Mouse (Mus musculus): ENCODE measurements around the gene Nampt.
"Not testable (repeated sequence)": the region's sequence is repeated elsewhere in the genome, so short reads cannot be mapped to it uniquely, and the experiment has no call there.

The Nampt gene

DNA sequence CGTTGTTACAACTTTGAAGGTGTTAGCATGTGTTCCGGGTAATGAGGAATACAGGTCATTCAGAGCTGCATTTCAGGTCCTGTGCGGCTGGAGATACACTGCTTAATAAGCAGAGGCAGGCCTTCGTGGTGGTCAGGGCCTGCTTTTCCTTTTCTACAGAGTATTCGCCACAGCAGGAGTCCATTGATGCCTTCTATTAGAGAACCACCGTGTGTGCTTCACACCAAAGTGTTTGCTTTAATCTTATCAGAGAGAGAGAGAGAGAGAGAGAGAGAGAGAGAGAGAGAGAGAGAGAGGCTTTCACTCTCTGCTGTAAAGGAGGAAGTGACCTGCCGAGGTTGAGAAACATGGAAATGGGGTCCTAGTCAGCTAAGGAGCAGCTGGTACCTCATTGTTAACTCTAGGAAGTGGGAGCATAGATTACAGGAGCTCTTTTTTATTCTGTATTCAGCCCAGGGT, 22.1 kb downstream of the Nampt start:
- no peak for DNase-seq (ENCODE audit: low spot score)

GRCm38 (mm10) chr12:32846325-32846724, 27.0 kb downstream of the Nampt start:
- DNase-seq (ENCODE audit: low spot score), result no peak

- no peak for DNase-seq (ENCODE audit: low spot score)
These were observed 34.4 kb downstream of the Nampt start for GRCm38 (mm10) chr12:32853757-32854156.

DNA sequence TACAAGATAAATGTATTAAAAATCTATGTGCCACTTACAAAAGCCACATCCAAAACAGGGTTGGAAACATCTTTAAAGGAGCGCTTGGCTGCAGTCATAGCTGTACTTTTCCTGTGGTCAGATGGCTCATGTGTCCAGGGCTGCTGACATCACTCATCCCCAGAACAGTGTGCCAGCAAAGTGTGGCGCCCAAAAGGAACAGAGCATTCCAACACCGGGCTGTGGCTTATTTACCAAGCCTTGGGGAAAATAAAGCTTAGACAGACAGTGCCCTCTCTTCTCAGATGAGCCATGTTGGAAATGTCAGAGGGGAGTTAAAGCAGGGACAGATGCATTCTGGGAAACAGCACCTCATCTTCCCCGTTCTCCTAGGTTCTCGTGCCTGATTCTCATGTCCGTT, 35.5 kb downstream of the Nampt start:
- no peak for DNase-seq (ENCODE audit: low spot score)

DNA sequence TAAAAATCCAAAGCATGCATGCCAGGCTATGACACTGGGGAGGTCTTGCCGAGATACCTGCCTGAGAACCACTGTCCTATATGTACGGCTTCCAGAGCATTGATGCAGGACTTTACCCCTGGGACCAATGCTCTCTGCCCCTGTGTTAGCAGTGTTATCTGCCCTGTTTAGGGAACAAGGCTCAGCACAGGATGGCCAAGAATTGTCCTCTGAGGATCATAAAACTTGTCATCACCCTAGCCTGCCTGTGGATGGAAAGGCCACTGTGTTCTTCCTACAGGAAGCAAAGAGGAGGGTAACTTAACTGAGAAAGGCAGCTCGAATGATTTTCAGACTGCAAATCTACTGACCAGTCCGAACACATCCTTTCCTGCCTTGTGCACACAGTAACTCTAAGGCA, 36.1 kb downstream of the Nampt start:
- DNase-seq (ENCODE audit: low spot score), result no peak

DNA sequence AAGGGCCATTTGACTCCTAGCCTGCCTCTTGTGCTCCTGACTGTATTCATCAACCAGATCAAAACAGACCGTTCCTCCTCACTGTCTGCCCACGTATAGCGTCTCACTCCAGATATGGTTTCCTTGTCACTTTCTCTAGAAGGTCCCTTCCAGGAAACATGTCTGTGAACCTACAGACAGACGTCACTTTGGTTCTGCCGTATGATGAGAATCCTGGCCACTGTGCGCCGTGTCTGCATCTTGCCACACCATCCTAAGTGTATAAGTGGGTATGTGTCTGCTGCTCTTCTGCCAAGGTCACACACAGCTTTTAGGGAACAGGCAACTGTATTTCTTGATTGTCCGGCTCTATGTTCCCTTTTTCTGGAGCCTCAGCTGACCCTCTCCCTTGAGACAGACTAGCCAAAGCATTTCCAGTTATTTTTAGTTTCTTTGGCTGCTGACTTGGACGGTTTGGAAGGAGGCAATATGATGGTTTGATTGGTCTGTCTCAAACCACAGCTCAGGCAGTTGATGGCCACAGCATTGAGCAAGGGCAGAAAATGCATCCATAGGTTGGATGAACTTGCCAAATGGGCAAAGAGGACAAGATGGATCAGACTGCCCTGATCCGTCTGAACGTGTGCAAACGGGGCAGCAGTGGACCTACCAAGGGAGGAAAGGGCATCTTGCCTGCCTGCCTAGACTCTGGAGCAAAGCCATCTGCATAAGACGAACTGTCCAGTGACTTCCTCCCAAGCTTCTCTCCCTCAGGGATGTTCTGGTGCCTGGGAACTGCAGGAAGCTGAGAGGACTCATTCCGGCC, 37.6 kb downstream of the Nampt start:
- no peak for DNase-seq (ENCODE audit: low spot score)

DNA sequence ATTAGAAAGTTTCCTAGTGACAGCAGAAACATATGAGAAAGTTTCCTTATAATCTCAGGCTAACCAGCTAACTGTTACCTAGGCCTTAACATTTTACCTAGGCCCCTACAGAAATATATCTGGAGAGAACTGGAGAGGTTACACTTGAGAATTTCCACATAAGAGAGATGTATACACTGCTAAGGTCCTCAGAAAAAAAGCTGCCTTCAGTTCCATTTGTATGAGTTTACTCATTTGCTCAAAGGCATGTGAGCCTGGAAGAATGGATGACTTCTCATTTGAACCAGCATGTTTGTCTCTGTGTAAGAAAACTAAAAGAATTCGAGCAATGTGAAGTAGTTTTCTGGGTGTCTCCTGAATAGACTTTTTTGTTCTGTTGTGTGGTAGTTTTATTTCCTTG, 39.1 kb downstream of the Nampt start:
- no peak for DNase-seq (ENCODE audit: low spot score)

- DNase-seq (ENCODE audit: low spot score), result no peak
These were observed 41.5 kb downstream of the Nampt start for GRCm38 (mm10) chr12:32860820-32861219.

- DNase-seq (ENCODE audit: low spot score), result no peak
These were observed 51.5 kb downstream of the Nampt start for GRCm38 (mm10) chr12:32870815-32871214.

GRCm38 (mm10) chr12:32877500-32877899, 58.2 kb downstream of the Nampt start:
- DNase-seq (ENCODE audit: low spot score), result no peak

- DNase-seq (ENCODE audit: low spot score), result no peak
These were observed 58.7 kb downstream of the Nampt start for GRCm38 (mm10) chr12:32877964-32878571.

DNA sequence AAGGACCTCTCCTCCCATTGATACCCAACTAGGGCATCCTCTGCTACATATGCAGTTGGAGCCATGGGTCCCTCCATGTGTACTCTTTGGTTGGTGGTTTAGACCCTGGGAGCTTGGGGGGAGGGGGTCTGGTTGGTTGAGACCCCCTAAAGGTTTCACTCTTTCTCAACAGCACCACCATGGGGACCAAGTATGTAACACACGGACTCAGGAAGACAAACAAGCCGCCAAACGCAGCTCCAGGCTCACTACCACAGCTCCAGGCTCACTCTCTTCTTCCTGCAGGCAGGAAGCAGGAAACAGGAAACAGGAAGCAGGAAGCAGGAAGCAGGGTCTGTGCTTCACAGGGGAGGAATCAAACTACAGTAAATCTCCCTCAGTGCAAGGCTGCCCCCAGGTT, 60.0 kb downstream of the Nampt start:
- DNase-seq (ENCODE audit: low spot score), result no peak

DNA sequence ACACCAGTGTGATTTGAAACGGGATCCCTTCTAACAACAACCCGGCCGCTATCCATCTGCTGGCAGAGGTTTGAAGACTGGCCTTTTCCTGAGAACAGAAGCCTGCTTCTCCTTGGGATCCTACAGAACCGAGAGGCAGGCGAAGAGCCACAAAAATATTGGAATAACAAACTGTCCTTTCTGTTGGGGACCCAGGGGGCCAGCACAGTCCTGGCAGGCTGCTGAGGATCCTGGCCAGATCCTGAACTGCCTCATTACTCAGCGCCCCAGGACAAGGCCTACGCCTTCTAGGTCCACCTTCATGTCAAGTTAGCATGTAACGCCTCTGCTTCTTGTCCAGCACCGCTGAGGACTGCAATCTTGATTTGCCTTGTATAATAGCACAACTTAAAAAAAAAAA, 65.0 kb downstream of the Nampt start:
- DNase-seq (ENCODE audit: low spot score), result no peak

DNA sequence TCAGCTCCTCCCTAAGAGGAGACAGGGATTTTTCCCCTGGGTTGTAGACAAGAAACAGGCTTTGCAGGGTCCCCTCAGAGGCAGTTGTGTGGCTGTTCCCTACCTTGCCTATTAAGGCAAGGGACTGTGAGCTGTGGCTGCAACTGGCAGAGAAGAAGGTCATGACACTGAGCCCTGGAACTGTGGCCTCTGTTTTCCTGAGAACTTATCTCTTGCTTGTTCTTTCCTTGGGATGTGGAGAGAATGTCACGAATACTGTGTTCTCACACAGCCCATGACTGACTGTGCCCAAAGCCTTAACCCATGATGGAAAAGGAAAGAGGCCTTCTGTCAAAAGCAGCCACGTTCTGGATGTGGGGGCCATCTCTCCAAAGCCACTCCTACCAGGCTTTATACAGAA, 65.7 kb downstream of the Nampt start:
- no peak for DNase-seq (ENCODE audit: low spot score)

GRCm38 (mm10) chr12:32886353-32886752, 67.0 kb downstream of the Nampt start:
- DNase-seq (ENCODE audit: low spot score), result no peak

GRCm38 (mm10) chr12:32888226-32888625, 68.9 kb downstream of the Nampt start:
- DNase-seq (ENCODE audit: low spot score), result no peak

DNA sequence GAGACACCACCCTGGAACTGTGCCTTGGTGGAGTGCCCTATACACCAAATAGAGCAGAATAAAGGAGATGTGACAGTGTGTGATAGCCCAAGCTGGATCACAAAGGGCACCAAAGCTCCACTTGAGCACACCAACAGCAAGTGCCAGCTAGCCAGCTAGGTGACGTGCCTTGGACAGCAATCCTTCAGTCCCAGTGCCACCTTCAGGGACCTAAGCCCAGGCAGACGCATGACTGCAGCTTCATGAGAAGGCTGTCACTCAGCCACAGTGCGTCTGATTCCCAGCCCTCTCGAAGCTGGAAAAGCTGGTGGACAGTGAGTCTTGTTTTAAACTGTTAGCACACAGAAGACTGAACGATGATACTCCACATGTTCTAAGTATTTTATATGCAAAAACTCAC, 70.5 kb downstream of the Nampt start:
- no peak for DNase-seq (ENCODE audit: low spot score)

GRCm38 (mm10) chr12:32890455-32890854, 71.1 kb downstream of the Nampt start:
- DNase-seq (ENCODE audit: low spot score), result no peak

DNA sequence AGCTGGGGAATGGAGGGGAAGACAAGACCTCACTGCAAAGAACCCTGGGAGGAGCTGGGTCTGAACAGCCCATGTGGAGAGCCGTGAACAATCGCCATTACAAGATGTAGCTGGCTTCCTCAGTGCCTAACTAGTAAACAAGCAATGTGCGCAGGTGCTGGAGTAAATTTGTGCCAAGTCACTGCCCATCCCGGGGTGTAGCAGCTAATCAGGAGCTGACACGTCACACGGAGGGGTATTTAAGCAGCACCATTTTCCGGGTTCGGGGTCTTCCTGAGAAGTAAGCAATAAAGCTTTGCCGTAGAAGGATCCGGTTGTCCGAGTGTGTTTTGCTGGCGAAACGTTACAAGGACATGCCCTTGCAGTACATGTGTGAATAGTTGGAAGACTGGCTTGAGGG, 71.9 kb downstream of the Nampt start:
- DNase-seq (ENCODE audit: low spot score), result not testable (repeated sequence)

GRCm38 (mm10) chr12:32893212-32893611, 73.9 kb downstream of the Nampt start:
- DNase-seq (ENCODE audit: low spot score), result no peak

- DNase-seq (ENCODE audit: low spot score), result no peak
These were observed 76.5 kb downstream of the Nampt start for GRCm38 (mm10) chr12:32895806-32896205.

DNA sequence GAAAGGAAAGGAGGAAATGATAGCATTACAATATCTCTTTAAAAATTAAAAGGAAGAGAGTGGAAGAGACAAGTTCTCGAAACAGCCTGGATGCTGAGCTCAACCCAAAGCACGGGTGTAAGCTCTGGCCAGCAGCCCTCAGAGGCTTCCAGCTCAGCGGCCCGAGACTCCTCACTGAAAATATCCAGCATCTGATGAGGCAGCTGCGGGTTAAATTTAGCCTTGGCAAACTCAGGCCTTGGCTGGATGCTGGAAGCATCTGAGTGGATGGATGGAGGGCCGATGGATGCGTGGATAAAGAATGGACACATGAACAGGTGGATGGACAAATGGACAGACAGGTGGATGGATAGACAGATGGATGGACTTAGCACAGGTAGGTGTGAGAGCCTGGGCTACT, 77.2 kb downstream of the Nampt start:
- no peak for DNase-seq (ENCODE audit: low spot score)

- peak; percentile 72 for DNase-seq (ENCODE audit: low spot score)
These were observed 78.1 kb downstream of the Nampt start for GRCm38 (mm10) chr12:32897199-32898120.

Measured in left cerebral cortex, adult 11 months (tissue).